Mouse (Mus musculus) forebrain, embryonic 16.5 days (tissue): Measurements from ENCODE around the gene Clpb. TPM values are rescaled to one million over a fixed set of nuclear protein-coding genes. Genes with fewer than 3 reads are reported as not detected.

ENCODE experiments used
- ATAC-seq: fragments of 200-750 bp; cut with Nextera tagmentation; 2 replicates; pipeline ENCODE4 v1.8.0; 2017; ENCODE audit warnings: mild to moderate bottlenecking, moderate library complexity
- H3K27ac ChIP-seq: fragments of 300-500 bp; sonication (generic); 2 replicates; pipeline ENCODE4 v1.5.1; 2014; ENCODE audit warnings: low read length, control low read depth
- H3K27me3 ChIP-seq: fragments of 300-500 bp; sonication (generic); replicated peaks from 2 replicates; pipeline ENCODE4 v1.6.1; 2014; ENCODE audit warnings: low read length; ENCODE audit not compliant: control insufficient read depth, insufficient read depth
- H3K36me3 ChIP-seq: fragments of 300-500 bp; sonication (generic); 2 replicates; pipeline ENCODE4 v1.6.1; 2014; ENCODE audit not compliant: control insufficient read depth, insufficient read depth
- H3K4me1 ChIP-seq: fragments of 300-500 bp; sonication (generic); replicated peaks from 2 replicates; pipeline ENCODE4 v1.6.1; 2014; ENCODE audit warnings: low read length; ENCODE audit not compliant: control insufficient read depth, insufficient read depth
- H3K4me2 ChIP-seq: fragments of 300-500 bp; sonication (generic); 2 replicates; pipeline ENCODE4 v1.6.1; 2014; ENCODE audit warnings: mild to moderate bottlenecking, low read length, control low read depth
- H3K4me3 ChIP-seq: fragments of 300-500 bp; sonication (generic); replicated peaks from 2 replicates; pipeline ENCODE4 v1.5.1; 2014; ENCODE audit warnings: mild to moderate bottlenecking, low read length, control low read depth
- H3K9ac ChIP-seq: fragments of 300-500 bp; sonication (generic); replicated peaks from 2 replicates; pipeline ENCODE4 v1.6.1; 2014; ENCODE audit warnings: low read depth, low read length, control low read depth
- H3K9me3 ChIP-seq: fragments of 300-500 bp; sonication (generic); 2 replicates; pipeline ENCODE4 v1.6.1; 2016; ENCODE audit warnings: low read length; ENCODE audit not compliant: control insufficient read depth
- WGBS: fragments of 180-500 bp; shearing (Covaris S2); extraction: QIAGEN DNeasy Blood & Tissue Kit; methylation state at CpG from one replicate; pipeline ENCODE4 v1.1.7; 2014; 5-methylcytosine and 5-hydroxymethylcytosine counted together
- polyA plus RNA-seq: library from polyadenylated mRNA; unstranded; fragments of >200 nt; fragmentation: Nextera tagmentation; extraction: Ambion mirVana; gene quantifications from 2 replicates; pipeline ENCODE4 v1.2.1, GENCODE M21; 2015

Clpb gene
- polyA plus RNA-seq, 1 experiment from 2014 or later = 51.9 TPM

DNA sequence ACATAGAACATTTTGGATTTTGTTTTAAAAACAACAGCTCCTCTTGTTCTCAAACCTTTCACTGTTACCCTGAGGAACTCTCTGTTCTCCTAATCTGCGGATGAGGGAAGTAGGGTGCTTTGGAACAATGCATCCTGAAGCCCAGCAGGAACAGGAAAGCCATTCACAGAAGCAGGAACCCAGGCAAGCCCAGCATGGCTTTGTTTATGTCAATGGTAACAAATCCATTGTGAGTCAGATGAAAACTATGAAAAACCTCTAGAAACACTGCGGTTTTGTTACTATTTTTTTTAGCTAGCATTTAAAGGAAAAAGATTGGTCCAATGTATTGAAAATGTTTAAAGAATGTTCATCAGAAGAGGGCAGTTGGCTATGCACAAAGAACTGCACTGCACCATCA, 35.0 kb upstream of the Clpb start:
- Histone ChIP-seq H3K4me3 (no peak overlapping the region), H3K4me2 (no peak overlapping the region), H3K4me1 (peaks cover 1% of the 10 kb centered on the region; the same call in 1 of the 2 replicates), H3K27me3 (no peaks in the 10 kb centered on the region), H3K27ac (no peak overlapping the region), H3K36me3 (no peaks in the 10 kb centered on the region), H3K9me3 (no peaks in the 10 kb centered on the region), H3K9ac (no peak overlapping the region)
- ATAC-seq = no peak
- 38% methylated on average over 2 of the region's 2 CpGs for WGBS

DNA sequence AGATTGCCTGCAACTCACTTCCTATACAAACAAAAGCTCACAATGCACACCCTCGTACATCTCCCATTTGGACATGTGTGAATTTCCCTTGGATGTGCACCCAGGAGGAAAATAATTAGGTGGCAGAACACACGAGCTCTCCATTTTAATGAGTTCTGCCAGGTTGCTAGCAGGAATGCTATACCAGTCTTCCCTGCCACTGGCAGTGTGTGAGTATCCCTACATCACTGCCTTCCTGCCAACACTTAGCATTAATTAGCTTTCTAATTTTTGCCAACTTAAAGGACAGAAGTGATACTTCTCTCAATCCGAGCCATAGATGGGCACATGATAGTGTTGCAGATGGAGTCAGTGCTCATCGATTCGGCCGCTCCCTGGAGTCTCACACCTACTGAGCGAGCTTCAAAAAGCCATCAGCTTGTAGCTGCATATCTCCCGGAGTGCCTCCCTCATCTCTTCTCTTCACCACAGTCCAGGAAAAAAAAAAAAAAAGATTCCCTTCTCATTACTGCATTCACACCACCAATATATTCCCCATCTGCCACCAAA, 29.7 kb upstream of the Clpb start:
- ATAC-seq = peak; percentile 94
- H3K27me3 ChIP-seq = no peaks in the 10 kb centered on the region
- H3K36me3 ChIP-seq = no peaks in the 10 kb centered on the region
- no peaks in the 10 kb centered on the region for H3K9me3 ChIP-seq
- H3K27ac ChIP-seq = peak overlapping the region; percentile 73
- H3K4me2 ChIP-seq = peak overlapping the region; percentile 7; the same call in 1 of the 2 replicates
- H3K4me3 ChIP-seq = no peak overlapping the region
- H3K4me1 ChIP-seq = peaks cover 5% of the 10 kb centered on the region; the same call in 1 of the 2 replicates
- WGBS = 45% methylated on average over 8 of the region's 8 CpGs
- H3K9ac ChIP-seq = no peak overlapping the region

DNA sequence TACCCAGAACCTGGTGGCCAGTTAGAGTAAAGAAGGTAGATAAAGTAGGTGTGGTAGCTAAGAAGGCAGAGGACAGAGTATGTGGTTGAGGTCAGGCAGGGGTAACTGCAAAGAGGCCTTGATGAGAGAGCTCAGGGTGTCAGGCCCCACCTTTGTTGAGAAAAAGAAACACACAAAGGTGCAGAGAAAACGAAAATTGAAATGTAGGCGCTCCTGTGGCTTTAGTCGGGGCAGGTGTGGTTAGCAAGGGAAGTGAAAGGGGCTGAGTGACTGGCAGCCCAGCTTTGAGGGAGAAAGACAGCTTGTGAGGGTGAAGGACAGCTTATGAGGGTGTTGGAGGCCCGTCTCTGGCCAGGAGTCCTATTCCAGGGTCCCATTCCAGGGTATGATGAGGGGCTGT, 28.9 kb upstream of the Clpb start:
- Histone ChIP-seq H3K4me2 (no peak overlapping the region), H3K4me1 (peaks cover 5% of the 10 kb centered on the region; the same call in 1 of the 2 replicates)

DNA sequence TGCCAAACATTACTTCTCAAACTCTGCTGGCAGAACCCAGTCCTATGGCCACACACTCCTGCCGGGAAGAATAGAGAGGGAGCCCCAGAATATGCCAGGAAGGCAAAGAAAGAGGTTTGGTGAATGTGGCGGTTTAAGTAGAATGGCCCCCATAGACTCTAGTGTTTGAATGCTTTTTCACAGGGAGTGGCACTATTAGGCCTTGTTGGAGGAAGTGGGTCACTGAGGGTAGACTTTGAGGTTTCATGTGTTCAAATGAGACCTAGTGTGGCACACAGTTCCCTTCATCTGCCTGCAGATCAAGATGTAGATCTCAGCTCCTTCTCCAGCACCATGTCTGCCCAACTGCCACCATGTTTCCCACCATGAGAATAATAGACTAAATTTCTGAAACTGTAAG, 27.4 kb upstream of the Clpb start:
- no peaks in the 10 kb centered on the region for H3K27me3 ChIP-seq
- H3K4me3 ChIP-seq = no peak overlapping the region
- H3K27ac ChIP-seq = no peak overlapping the region
- H3K4me2 ChIP-seq = no peak overlapping the region
- WGBS = 79% methylated on average over 2 of the region's 2 CpGs
- H3K9me3 ChIP-seq = no peaks in the 10 kb centered on the region
- peaks cover 5% of the 10 kb centered on the region; the same call in 1 of the 2 replicates for H3K4me1 ChIP-seq
- no peaks in the 10 kb centered on the region for H3K36me3 ChIP-seq
- ATAC-seq = no peak
- H3K9ac ChIP-seq = no peak overlapping the region

More for the DNA sequence above, 28.9 kb upstream of the Clpb start:
- Histone ChIP-seq H3K27me3 (no peaks in the 10 kb centered on the region), H3K9ac (no peak overlapping the region), H3K27ac (peak overlapping the region; percentile 73), H3K9me3 (no peaks in the 10 kb centered on the region), H3K36me3 (no peaks in the 10 kb centered on the region), H3K4me3 (no peak overlapping the region)
- no peak for ATAC-seq
- WGBS = 93% methylated on average over 4 of the region's 4 CpGs

GRCm38 (mm10) chr7:101643879-101644278, 19.6 kb upstream of the Clpb start:
- WGBS = 77% methylated on average over 3 of the region's 3 CpGs
- no peak overlapping the region for H3K27ac ChIP-seq
- no peaks in the 10 kb centered on the region for H3K36me3 ChIP-seq
- H3K9me3 ChIP-seq = no peaks in the 10 kb centered on the region
- H3K4me3 ChIP-seq = no peak overlapping the region
- no peak overlapping the region for H3K9ac ChIP-seq
- no peaks in the 10 kb centered on the region for H3K4me1 ChIP-seq
- H3K27me3 ChIP-seq = no peaks in the 10 kb centered on the region
- H3K4me2 ChIP-seq = no peak overlapping the region
- no peak for ATAC-seq

DNA sequence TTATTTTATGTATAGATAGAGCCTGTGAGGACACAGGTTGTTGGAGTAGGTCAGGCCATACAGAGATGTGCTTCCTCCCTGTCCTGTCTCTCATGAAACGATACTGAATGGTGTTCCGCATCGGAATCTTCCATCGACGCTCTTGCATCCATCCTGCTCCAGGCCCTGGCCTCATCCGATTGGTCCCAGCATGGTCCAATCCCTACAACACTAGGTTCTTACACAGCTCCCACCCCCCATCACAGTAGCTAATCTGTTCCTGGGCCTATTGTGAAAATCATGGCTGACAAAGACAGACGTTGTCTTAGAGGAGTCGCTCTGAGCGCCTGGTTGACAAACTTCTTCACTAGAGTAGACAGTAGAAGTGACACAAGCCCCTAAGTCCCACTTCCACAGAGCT, 13.7 kb upstream of the Clpb start:
- no peak for ATAC-seq
- 72% methylated on average over 9 of the region's 9 CpGs for WGBS
- no peaks in the 10 kb centered on the region for H3K36me3 ChIP-seq

GRCm38 (mm10) chr7:101650565-101650964, 12.9 kb upstream of the Clpb start:
- no peak overlapping the region for H3K27ac ChIP-seq
- 29% methylated on average over 3 of the region's 3 CpGs for WGBS
- no peak overlapping the region for H3K4me3 ChIP-seq
- H3K27me3 ChIP-seq = no peaks in the 10 kb centered on the region
- H3K9ac ChIP-seq = no peak overlapping the region
- no peaks in the 10 kb centered on the region for H3K9me3 ChIP-seq
- no peaks in the 10 kb centered on the region for H3K36me3 ChIP-seq
- no peaks in the 10 kb centered on the region; the same call in 1 of the 2 replicates for H3K4me1 ChIP-seq
- ATAC-seq = no peak
- no peak overlapping the region for H3K4me2 ChIP-seq

More for the DNA sequence above, 13.7 kb upstream of the Clpb start:
- Histone ChIP-seq H3K27ac (no peak overlapping the region), H3K9ac (no peak overlapping the region), H3K4me1 (no peaks in the 10 kb centered on the region; the same call in 1 of the 2 replicates), H3K4me2 (no peak overlapping the region), H3K27me3 (no peaks in the 10 kb centered on the region), H3K9me3 (no peaks in the 10 kb centered on the region), H3K4me3 (no peak overlapping the region)

- H3K4me1 ChIP-seq = no peaks in the 10 kb centered on the region; the same call in 1 of the 2 replicates
- H3K4me2 ChIP-seq = peak overlapping the region; percentile 35
- WGBS = 38% methylated on average over 10 of the region's 10 CpGs
- H3K36me3 ChIP-seq = no peaks in the 10 kb centered on the region
- peak; percentile 80 for ATAC-seq
- 0 out of 2 replicates have a peak overlapping the region, but pooled peaks have one; percentile 13 for H3K4me3 ChIP-seq
- H3K9ac ChIP-seq = no peak overlapping the region
- H3K9me3 ChIP-seq = no peaks in the 10 kb centered on the region
- H3K27ac ChIP-seq = no peak overlapping the region
- no peaks in the 10 kb centered on the region for H3K27me3 ChIP-seq
Observed at GRCm38 (mm10) chr7:101653681-101654209, 9.7 kb upstream of the Clpb start.

GRCm38 (mm10) chr7:101654936-101655335, 8.5 kb upstream of the Clpb start:
- no peak overlapping the region for H3K27ac ChIP-seq
- WGBS = 71% methylated on average over 4 of the region's 4 CpGs
- no peak for ATAC-seq
- H3K4me2 ChIP-seq = no peak overlapping the region
- H3K4me3 ChIP-seq = no peak overlapping the region
- no peaks in the 10 kb centered on the region; the same call in 1 of the 2 replicates for H3K4me1 ChIP-seq
- no peaks in the 10 kb centered on the region for H3K9me3 ChIP-seq
- H3K27me3 ChIP-seq = no peaks in the 10 kb centered on the region
- no peaks in the 10 kb centered on the region for H3K36me3 ChIP-seq
- H3K9ac ChIP-seq = no peak overlapping the region
